9 mouse cellular contexts compared by ENCODE assay signal in the genomic region with DNA sequence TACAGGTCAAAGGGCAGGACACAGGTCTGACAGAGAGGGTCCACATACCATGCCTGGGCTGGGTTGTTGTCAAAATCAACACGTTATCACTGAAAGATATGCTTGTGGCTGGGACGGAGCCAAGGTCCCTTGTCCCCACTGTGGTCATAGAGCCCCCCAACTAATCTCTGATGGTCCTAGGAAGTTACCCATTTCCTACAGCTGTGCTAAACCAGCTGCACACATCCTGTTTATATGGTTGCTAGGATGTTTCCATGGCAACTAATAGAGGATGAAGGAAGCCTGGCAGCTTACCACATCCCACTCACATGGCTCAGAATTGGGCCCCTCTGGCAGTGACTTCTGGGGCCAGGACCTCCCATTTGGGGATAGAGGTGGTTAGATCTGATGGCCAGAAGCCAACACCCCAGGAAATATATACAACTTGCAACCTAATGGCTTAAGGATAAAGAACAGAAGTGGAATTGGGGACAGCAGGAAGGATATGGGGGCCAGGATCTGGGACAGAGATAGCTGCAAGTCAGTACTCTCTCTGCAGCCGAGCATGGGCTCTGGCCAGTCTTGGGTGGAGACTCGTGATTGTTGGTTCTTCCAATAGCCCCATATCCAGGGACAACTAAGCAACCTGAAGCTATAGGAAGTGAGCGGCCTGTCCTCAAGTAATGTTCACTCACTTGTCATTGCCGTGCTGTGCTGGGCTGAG. TPM values are rescaled to one million over a fixed set of nuclear protein-coding genes. Genes with fewer than 3 reads are reported as not detected.
DNase-seq lines count a peak whose midpoint lies in the region; ATAC-seq and TF ChIP-seq lines count a peak whose summit lies in the region.
"Had no signal": no experiment of that assay in that cellular context is flagged by ENCODE, and none has a peak within 500 bp of the region (broad histone marks: within the 10 kb centered on the region; RNA-seq: fewer than 3 reads in every experiment).

No protein-coding gene starts in this region.

- H3K9me3 ChIP-seq in forebrain, embryonic 13.5 days (replicated peaks), result no peaks in the 10 kb centered on the region
- H3K9me3 ChIP-seq in forebrain, embryonic 11.5 days (ENCODE audit: control insufficient read depth, low read length), result no peaks in the 10 kb centered on the region
- H3K9me3 ChIP-seq in forebrain, embryonic 16.5 days (ENCODE audit: control insufficient read depth, low read length), result no peaks in the 10 kb centered on the region
- H3K9me3 ChIP-seq: embryonic facial prominence, embryonic 15.5 days had no signal

- H3K27me3 ChIP-seq in forebrain, embryonic 13.5 days, result no peaks in the 10 kb centered on the region
- no peaks in the 10 kb centered on the region for H3K27me3 ChIP-seq in forebrain, embryonic 11.5 days (ENCODE audit: control insufficient read depth, insufficient read depth, low read length)
- no peaks in the 10 kb centered on the region for H3K27me3 ChIP-seq in forebrain, embryonic 16.5 days (replicated peaks; ENCODE audit: control insufficient read depth, insufficient read depth, low read length)
- H3K27me3 ChIP-seq in kidney, adult 2 months (replicated peaks; ENCODE audit: control insufficient read depth, insufficient read depth, low read length), result no peaks in the 10 kb centered on the region
- H3K27me3 ChIP-seq: embryonic facial prominence, embryonic 15.5 days had no signal

- peak; percentile 41; the same call in 1 of the 2 replicates for ATAC-seq in forebrain, embryonic 13.5 days
- no peak for ATAC-seq in forebrain, embryonic 11.5 days (replicated peaks; ENCODE audit: low FRiP score)
- ATAC-seq in forebrain, embryonic 16.5 days, result peak; percentile 36; the same call in 1 of the 2 replicates

- no peak overlapping the region for H3K27ac ChIP-seq in forebrain, embryonic 13.5 days
- H3K27ac ChIP-seq in forebrain, embryonic 11.5 days (ENCODE audit: low read depth, low read length), result no peak overlapping the region
- no peak overlapping the region for H3K27ac ChIP-seq in forebrain, embryonic 16.5 days (ENCODE audit: low read length)
- H3K27ac ChIP-seq in kidney, adult 2 months (ENCODE audit: insufficient read depth, low read depth, low read length), result no peak overlapping the region
- H3K27ac ChIP-seq: embryonic facial prominence, embryonic 15.5 days had no signal

- 65% methylated on average over 6 of the region's 6 CpGs for WGBS in forebrain, embryonic 13.5 days
- WGBS in forebrain, embryonic 11.5 days, result 73% methylated on average over 6 of the region's 6 CpGs
- WGBS in forebrain, embryonic 16.5 days, result 66% methylated on average over 6 of the region's 6 CpGs
- 64% methylated on average over 6 of the region's 6 CpGs for WGBS in kidney, adult 2 months

- H3K4me1 ChIP-seq in forebrain, embryonic 13.5 days, result peaks cover 54% of the 10 kb centered on the region
- H3K4me1 ChIP-seq in forebrain, embryonic 11.5 days (replicated peaks; ENCODE audit: control insufficient read depth, insufficient read depth, low read length), result peaks cover 15% of the 10 kb centered on the region
- peaks cover 39% of the 10 kb centered on the region for H3K4me1 ChIP-seq in forebrain, embryonic 16.5 days (replicated peaks; ENCODE audit: control insufficient read depth, insufficient read depth, low read length)
- no peaks in the 10 kb centered on the region; the same call in 1 of the 2 replicates for H3K4me1 ChIP-seq in kidney, adult 2 months (ENCODE audit: control insufficient read depth, insufficient read depth, low read length)

- TF ChIP-seq CTCF in kidney, adult 2 months (conservative IDR thresholded peaks at IDR 0.05; ENCODE audit: insufficient read depth, insufficient read length, low read depth, low read length), result no peak

- no peak overlapping the region for H3K4me3 ChIP-seq in forebrain, embryonic 13.5 days
- H3K4me3 ChIP-seq in forebrain, embryonic 11.5 days (ENCODE audit: low read depth, low read length), result no peak overlapping the region
- H3K4me3 ChIP-seq in forebrain, embryonic 16.5 days (replicated peaks; ENCODE audit: low read length), result no peak overlapping the region
- no peak overlapping the region for H3K4me3 ChIP-seq in kidney, adult 2 months (ENCODE audit: insufficient read depth, low read depth, low read length)
- H3K4me3 ChIP-seq: embryonic facial prominence, embryonic 15.5 days had no signal

- no peaks in the 10 kb centered on the region for H3K36me3 ChIP-seq in forebrain, embryonic 13.5 days (ENCODE audit: poor library complexity, severe bottlenecking)
- no peaks in the 10 kb centered on the region for H3K36me3 ChIP-seq in forebrain, embryonic 11.5 days (ENCODE audit: control insufficient read depth, insufficient read depth, low read length)
- no peaks in the 10 kb centered on the region for H3K36me3 ChIP-seq in forebrain, embryonic 16.5 days (ENCODE audit: control insufficient read depth, insufficient read depth)
- H3K36me3 ChIP-seq in kidney, adult 2 months (ENCODE audit: control insufficient read depth, insufficient read depth, low read length), result no peaks in the 10 kb centered on the region
- H3K36me3 ChIP-seq: embryonic facial prominence, embryonic 15.5 days had no signal

- no peak for DNase-seq in forebrain, embryonic 11.5 days (ENCODE audit: low spot score)
- peak; percentile 63 for DNase-seq in kidney, adult 2 months
- DNase-seq in mesoderm, embryonic 11.5 days (ENCODE audit: low read depth, low spot score), result peak; percentile 66
- no peak for DNase-seq in ovary, postnatal 36 days (ENCODE audit: low spot score)
- no peak for DNase-seq in urinary bladder, postnatal 10 days (ENCODE audit: low spot score)
- DNase-seq in urinary bladder, postnatal 36 days (ENCODE audit: low spot score in 2 of 2), result no peak

- TF ChIP-seq POLR2A in kidney, adult 2 months (IDR thresholded peaks at IDR 0.05; ENCODE audit: low read depth, low read length), result no peak

- no peak overlapping the region for H3K4me2 ChIP-seq in forebrain, embryonic 13.5 days
- H3K4me2 ChIP-seq in forebrain, embryonic 11.5 days (ENCODE audit: low read depth, low read length, severe bottlenecking), result no peak overlapping the region
- H3K4me2 ChIP-seq in forebrain, embryonic 16.5 days (ENCODE audit: low read length), result no peak overlapping the region
- H3K4me2 ChIP-seq: embryonic facial prominence, embryonic 15.5 days had no signal

- no peak overlapping the region for H3K9ac ChIP-seq in forebrain, embryonic 13.5 days
- H3K9ac ChIP-seq in forebrain, embryonic 11.5 days (ENCODE audit: low read length), result no peak overlapping the region
- no peak overlapping the region for H3K9ac ChIP-seq in forebrain, embryonic 16.5 days (replicated peaks; ENCODE audit: low read depth, low read length)
- H3K9ac ChIP-seq: embryonic facial prominence, embryonic 15.5 days had no signal

RNA-seq across cellular contexts. Expression of a gene that starts 43.6 kb away (rescaled TPM):
- 7.0 and 8.0 TPM in 2 replicates for polyA plus RNA-seq in forebrain, embryonic 13.5 days (2015; fragmentation: Nextera tagmentation; extraction: Ambion mirVana)
- 10.0 and 12.3 TPM in 2 replicates for polyA plus RNA-seq in forebrain, embryonic 11.5 days (2014; fragmentation: Nextera tagmentation; extraction: Ambion mirVana)
- polyA plus RNA-seq in forebrain, embryonic 16.5 days (2015; fragmentation: Nextera tagmentation; extraction: Ambion mirVana), result 11.1 and 16.4 TPM in 2 replicates
- polyA plus RNA-seq in kidney, adult 2 months (2012; rRNA removed), result 63.6 and 68.4 TPM in 2 replicates

Comparison
In these comparisons a context has a peak if more than half of its experiments do, and no peak if none do; other contexts are left out.
1. DNase-seq: peak in kidney, adult 2 months (single experiment) and mesoderm, embryonic 11.5 days (single experiment); none in forebrain, embryonic 11.5 days (single experiment), ovary, postnatal 36 days (single experiment), urinary bladder, postnatal 10 days (single experiment) and urinary bladder, postnatal 36 days (0 of 2).